Mouse (Mus musculus) gonadal fat pad, adult 2 months (tissue): ENCODE results near the gene Rxylt1. TPM values are rescaled to one million over a fixed set of nuclear protein-coding genes. Genes with fewer than 3 reads are reported as not detected.

Source experiments
- DNase-seq: peaks from one replicate; pipeline ENCODE4 v3.0.0-alpha.2; 2012; ENCODE audit warnings: low read depth
- polyA plus RNA-seq: library from polyadenylated mRNA; depleted of rRNA; stranded (reverse); fragments of >200 nt; gene quantifications from 2 replicates; pipeline ENCODE4 v1.2.3, GENCODE M21; 2012; rRNA removed

The Rxylt1 gene
- polyA plus RNA-seq, 1 experiment = 8.5 TPM

DNA sequence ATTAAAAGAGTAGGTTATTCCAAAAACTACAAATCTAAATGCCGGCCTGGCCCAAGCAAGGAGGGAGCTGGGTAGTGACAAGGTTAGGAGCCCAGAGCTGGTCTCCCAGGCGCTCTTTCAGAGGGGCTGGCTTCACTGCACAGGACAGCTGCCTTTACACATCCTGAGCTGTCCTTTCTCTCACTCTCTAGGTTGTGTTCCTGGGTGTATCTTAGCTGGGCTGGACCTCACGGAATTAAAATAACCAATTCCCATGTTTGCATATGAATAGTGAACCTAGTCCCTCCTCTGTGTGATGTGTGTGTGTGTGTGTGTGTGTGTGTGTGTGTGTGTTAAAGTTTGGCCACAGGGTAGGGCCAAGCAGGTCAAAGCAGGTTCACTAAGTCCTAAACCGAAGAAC is 52.2 kb downstream of the Rxylt1 start:
- DNase-seq = no peak

DNA sequence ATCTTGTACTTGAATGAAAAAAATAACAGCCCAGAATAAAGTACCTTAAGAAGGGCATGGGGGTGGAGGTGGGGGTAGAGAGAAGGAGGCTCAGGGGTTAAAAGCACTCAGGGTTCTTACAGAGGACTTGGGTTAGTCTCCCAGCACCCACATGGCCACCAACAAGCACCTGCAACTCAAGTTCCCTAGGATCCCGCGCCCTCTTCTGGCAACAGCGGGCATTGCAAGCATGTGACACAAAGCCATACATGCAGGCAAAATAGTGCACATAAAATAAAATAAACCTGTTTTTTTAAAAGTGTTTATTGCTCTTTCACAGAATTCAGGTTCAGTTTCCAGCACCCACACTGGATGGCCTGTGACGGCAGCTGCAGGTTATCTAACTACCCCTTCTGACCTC is 56.8 kb downstream of the Rxylt1 start:
- DNase-seq = no peak

DNA sequence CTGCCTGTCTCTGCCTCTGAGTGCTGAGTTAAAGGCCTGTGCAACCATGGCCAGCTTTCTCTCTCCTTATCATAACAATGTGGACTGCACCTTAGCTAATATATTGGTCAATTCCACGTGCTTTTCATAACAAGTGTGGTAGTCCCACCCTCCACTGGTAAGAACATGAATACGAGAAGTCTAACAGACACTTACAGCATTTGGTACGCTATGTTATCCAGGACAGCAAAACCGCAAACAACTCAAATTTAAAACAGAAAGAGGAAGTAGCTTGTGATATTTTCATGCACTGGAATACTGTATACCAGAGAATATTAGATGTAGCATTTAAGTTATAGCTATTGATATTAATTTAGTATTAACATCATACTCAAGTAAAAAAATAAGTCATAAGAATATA is 57.6 kb downstream of the Rxylt1 start:
- DNase-seq = no peak

DNA sequence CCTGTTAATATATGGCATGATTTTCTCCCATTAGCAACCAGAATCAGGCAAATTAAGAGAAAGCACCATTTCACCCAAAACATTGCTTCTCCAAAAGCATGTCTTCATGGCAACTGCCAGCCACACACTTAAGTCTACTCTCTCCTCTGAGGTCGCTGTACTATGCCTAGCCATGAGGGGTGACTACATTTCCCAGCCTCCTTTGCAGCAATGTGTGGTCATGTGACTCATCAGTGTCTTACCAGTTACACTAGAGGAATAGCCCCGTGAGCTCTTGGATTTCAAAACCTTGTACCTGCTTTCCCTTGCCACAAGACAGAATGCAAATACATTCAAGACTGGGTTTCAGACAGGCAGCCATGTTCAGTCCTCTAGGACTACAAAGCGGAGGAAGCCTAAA is 58.6 kb downstream of the Rxylt1 start:
- DNase-seq = no peak

DNA sequence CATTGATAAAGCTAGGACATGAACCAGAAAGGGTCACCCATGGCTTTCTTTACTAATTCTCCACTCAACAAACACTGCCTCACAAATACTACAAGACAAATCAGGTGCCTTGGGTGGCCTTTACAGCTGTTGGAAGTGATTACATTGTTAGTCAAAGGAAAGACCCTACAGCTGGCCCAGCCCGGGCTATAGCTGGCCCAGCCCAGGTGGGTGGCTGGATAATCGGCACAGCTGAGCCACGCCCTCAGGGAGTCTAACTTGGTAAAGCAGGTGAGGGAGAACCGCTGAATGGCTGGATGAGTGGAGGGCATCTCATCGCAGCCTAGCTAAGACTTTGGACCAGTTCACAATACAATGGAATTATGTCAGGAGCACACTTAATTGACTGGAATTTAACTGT is 63.9 kb downstream of the Rxylt1 start:
- DNase-seq = no peak

DNA sequence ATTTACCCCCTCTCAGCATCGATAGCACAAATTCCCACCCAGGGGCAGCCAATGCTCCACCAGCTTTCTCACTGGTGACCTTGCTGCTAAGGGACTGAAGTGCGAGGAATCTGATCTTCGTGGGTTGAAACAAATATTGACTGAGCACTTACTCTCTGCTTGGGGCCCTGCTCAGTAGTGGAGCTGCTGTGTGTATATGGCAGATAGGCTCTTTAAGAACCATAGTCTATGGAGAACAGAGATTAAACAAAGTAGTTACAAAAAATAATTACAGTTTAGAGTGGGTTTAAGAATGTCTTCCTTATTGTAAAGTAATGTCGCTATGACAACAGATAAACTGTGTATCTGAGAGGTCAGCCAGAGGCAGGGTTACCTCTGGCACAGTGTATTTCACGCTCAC is 66.8 kb downstream of the Rxylt1 start:
- no peak for DNase-seq

DNA sequence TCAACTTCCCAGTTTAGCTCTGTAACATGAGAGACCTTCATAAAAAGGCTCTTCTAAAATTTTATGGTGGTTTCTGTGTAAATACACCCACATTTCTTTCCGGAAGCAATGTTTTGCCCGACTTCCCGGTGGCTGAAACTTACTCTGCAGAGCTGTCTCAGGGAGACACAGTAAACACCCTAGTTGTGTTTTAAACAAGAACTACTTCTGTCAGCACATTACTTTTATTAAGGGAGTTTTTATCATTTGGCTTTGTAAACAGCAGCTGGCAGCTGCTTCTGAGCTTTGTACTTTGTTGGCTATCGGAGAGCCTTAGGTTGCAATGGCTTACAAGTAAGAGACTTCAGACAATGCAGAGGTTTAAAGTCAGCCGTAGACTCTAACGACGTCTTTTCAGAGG is 67.4 kb downstream of the Rxylt1 start:
- no peak for DNase-seq

Other genes starting within 250 kb of the Rxylt1 start
- 3.4 and 4.3 TPM in 2 replicates for gene Srgap1, start 50.1 kb downstream of the Rxylt1 start, polyA plus RNA-seq